Mouse (Mus musculus) megakaryocyte progenitor cell, adult 5-6 weeks (primary cell): ENCODE measurements at regions not wholly inside any gene's neighbourhood (a gene's known extent, or its start where the extent isn't known, plus 50 kb on each side); places are given as distances from the start of the nearest gene placed in this dataset.

Experiments
- ATAC-seq: replicated peaks from 2 replicates; pipeline ENCODE4 v1.8.0; 2016; ENCODE audit warnings: mild to moderate bottlenecking, moderate TSS enrichment, inconsistent platforms; ENCODE audit not compliant: poor library complexity

DNA sequence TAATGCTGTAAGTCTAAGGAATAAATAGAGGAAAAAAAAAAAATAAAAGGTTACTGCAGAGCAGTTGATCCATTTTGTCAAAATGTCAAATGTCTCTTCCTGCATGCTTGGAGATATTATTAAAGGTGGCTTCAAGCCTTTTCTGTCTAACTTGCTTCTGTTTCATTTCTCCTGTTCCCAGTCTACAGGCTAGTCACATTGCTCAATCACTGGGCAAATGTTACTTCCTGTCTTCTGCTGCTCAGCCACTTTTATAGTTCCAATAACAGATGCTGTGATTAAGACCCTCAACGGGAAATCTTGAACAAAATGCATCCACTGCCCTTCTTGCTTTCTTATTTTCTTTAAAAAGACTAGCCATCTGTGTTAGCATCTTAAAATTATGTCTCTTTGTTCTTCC is 1445.2 kb upstream of the Pcdh17 start:
- ATAC-seq = peak; percentile 78

DNA sequence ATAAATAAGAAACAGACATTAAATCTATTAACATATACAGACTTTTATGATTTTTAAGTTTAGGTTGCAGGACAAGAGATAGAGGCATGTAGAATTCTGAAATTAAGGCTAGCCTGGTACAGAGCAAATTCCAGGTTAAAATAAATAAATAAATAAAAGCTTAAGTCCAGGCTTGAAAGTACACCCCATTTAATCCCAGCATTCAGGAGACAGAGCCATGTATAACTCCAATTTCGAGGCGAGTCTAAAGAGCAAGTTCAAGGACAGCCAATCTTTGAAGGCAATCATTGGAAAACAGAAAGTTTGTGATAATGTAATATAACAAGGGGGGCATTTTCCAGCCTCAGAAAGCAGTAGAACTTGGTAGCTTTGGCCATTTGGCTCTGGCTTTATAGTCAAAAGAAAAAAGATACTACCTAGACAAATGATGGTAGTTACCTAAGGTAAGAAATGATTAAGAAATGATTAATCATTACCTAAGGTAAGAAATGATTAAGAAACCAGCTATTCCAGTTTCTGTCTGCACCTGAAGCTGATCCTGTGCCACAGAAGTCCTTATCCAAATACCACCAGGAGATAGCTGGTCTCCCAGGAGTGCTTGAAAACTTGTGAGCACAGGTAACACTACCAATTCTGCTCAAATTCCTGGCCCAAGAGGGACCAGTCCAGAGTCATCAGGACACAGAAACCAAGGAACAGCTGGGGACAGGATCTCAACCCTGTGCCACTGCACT is 1441.0 kb upstream of the Pcdh17 start:
- ATAC-seq = no peak

DNA sequence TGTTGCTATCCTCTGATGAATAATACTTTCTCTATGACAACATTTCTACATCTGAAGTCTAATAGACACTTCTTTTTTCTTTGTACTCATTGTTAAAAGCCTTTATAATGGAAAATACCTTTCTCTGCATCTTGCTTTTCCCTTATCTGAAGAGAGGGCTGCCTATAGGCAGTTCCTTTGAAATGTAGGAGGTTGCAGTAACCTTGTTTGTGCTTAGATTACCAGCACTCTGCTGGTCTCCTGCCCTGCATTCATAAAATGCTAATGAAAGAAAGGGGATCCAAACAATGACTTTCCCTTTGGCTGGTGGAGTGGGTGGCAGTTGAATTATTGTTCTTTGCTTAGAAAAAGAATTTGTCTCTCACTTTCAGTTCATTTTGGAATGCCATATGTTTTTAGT is 1434.8 kb upstream of the Pcdh17 start:
- no peak for ATAC-seq

DNA sequence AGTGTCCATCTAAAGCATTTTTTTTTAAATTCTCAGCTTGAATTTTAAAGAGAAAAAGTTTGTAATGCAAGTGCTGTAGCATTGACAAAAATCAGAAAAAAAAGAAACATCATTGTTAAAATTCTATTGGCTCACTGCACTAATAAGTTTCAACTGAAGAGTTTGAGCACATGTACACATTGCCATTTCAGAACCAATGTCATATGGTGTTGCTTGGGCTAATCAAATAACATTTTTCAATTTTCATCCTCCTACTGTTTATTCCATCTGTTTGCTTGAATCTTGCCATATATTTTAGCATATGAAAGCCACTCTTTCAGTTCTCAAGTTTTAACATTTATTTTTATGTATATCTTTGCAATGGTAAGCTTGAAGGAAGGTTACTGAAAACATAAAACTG is 1421.5 kb upstream of the Pcdh17 start:
- no peak for ATAC-seq
